Mouse (Mus musculus) thymus, postnatal 14 days (tissue): ENCODE data around the gene Unk.

Experiments
- DNase-seq: peaks from one replicate; pipeline ENCODE4 v3.0.0; 2021

Unk gene

DNA sequence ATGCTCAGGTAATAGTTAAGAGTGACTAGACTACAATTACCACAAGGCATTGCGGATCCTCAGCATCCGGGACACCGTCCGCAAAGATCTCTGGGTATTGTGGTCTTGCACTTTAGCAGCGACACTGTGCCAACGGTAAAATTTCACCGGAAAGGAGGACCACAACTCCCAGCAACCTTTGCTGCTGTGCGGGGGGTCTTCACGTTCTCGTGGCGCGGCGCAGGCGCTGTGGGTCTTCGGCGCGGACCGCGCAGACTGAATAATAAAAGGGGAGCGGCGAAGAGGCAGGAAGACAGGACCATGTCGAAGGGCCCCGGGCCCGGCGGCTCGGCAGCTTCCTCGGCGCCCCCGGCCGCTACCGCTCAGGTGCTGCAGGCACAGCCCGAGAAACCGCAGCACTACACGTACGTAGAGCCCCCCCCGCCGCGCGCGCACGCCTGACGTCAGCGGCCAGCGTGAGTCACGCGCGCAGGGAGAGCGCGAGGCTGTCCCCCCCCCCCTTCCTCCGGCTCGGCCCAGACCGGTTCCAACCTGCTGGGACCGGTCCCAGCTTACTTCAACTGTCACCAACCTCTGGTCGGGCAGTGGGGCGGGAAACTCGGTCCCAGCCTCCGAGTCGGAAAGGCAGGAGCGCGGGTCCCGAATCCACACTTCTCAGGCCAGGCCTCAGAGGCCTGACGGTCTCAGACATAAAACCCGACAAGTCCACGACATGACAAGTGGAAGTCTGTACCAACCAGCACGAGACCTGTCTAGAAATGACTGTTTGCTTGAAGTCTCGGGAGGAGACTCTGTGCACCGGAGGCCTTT, at the start of gene Unk:
Unk (plus strand) TSS at position 235 of the 810 bp plus-strand sequence.
- peak; percentile 96 for DNase-seq

DNA sequence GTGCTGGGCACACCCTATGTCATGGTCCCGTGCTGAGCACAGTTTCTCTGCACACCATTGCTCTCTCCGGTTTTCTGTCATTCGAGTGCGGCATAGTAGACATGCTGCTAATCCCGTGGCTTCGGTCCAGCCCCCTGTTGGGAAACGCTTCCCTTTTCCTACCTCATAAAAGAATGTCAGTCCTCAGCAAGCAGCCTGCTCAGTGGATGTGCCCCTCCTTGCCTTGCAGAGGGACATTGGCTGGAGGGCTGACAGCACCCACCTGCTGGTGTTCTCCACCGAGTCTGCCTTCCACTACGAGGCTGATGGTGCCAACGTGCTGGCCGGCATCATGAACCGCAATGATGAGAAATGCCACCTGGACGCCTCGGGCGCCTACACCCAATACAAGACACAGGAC, 47.6 kb upstream of the Unk start:
- DNase-seq = no peak

DNA sequence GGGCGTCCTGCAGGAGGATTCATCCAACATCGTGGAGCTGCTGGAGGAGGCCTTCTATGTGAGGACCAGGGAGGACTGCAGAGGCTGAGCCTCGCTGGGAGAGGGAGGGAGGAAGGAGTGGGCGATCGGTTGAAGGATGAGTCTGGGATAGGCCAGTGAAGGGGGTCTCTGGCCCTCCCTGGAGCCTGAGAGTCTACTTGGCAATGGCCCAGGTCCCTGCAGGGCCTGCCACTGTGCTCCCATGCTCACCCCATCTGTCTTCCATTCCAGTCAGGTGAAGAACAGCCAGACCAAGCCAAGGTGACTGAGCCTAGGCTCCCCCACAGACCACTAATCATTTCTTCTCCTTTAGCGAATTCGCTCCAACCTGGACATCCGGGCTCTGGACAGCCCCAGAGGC, 46.8 kb upstream of the Unk start:
- no peak for DNase-seq

DNA sequence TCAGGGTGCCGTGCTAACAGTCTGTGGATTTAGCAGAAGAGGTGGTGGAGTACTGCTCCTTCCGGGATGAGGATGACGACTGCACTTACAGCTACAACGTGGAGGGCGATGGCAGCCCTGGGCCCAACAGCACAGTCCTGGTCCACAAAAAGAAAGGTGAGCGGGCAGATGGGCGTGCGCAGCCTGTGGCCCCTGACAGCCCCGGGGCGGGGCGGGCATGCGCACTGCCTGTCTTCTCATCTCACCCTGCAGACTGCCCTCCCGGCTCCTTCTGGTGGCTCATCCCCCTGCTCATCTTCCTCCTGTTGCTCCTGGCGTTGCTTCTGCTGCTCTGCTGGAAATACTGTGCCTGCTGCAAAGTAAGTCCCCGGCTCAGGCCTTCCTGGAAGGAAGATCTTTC, 40.4 kb upstream of the Unk start:
- no peak for DNase-seq

DNA sequence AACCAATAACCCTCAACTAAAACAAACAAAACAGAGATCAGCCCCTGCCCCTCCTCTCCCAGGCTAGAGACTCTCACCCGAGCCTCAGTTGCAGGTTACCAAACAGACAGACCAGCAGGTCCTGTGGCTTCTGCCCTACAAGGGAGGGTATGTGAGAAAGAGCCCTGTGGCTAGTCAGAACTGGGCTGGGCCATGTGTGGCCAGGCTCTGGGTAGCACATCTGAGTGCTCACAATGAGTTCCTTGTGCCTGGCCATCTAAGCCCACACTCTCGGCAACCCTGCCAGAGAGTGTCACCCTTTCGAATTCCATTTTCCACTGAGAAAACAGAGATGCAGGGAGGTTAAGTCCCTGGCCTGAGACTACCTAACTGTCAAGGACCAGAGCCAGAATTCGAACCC, 38.0 kb upstream of the Unk start:
- DNase-seq = no peak

DNA sequence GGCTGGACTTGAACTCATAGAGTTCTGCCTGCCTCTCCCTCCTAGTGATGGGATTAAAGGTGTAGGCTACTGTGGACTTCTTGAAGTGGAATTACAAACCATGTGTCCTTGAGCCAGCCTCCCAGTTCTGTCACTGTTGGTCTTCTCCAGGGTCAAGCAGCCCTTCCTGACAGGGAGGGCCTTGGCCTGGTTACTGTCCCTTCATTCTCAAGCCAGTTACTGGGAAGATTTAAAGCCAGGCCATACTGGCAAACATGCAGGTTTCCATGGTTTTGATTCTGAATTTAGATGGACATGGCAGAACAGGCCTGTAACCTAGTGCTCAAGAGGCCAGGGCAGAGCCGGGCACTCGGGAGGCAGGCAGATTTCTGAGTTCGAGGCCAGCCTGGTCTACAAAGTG, 34.9 kb upstream of the Unk start:
- DNase-seq = no peak

DNA sequence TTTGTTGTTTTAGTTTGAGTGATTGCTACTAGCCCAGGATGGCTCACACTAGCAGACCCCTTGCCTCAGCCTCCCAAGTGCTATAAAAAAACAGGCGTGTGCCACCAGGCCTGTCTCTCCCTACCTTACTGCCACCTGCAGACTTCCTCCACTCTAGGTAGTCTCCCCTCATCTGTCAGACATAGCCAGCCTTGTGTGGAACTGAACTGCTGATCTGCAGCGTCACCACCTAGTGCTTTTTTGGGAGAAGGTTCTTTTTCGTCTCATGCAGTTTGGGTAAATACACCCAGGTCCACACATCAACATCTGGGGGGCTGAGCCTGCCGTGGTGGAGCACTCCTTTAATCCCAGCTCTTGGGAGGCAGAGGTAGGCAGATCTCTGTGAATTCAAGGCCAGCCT, 33.1 kb upstream of the Unk start:
- no peak for DNase-seq

DNA sequence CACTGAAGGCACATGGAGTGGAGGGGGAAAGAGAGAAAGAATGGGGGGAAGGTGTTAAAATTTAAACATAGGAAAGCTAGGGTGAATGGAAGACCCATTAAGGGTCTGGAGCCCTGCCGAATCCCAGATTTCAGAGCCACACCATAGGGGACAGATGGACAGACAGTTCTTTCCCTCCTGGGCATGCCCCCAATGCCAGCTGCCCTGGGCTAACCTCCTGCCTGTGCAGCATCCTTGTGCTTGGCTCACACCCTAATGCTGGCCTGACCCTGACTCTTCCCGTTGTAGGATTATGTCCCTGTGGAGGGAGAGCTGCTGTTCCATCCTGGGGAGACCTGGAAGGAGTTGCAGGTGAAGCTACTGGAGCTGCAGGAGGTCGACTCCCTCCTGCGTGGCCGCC, 32.5 kb upstream of the Unk start:
- DNase-seq = no peak

DNA sequence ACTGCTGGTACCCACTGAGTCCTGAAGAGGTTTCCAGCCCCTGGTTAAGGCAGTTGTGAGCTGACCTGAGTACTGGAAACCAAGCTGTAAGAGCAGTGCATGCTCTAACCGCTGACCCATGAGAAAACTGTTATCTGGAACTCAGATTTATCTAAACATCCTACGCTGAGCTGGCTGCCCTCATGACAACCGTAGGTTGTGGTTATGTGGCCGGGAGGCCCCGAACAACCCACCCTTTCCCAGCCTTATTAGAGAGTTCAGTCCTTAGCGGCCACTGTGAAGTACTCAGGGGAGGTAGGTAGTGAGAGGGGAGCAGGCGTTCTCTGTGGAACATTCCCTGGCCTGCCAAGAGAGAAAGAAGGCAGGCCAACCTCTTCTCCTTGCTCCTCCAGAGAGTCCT, 31.1 kb upstream of the Unk start:
- no peak for DNase-seq

DNA sequence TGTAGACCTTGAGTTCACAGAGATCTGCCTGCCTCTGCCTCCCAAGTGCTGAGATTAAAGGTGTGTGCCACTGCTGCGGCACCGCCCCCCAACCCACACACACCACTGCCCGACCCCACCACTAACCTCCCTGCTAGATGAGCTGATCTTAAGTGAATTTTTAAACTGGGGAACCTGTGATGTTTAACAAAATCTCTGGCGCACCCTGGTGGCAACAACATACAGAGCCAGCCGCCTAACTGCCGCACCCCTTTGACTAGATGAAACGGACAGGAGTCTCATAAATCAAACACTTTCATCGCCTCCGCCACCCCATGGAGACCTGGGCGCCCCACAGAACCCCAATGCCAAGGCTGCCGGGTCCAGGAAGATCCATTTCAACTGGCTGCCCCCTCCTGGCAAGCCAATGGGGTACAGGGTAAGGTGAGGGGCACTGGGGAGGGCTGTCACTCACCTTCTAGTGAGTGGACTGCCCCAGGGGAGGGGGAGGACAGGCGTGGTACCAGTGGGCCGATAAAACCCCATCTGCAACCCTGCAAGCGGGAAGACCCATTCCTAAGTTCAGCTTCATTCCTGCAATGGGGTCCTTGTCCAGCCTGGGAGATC, 30.5 kb upstream of the Unk start:
- peak; percentile 87 for DNase-seq

DNA sequence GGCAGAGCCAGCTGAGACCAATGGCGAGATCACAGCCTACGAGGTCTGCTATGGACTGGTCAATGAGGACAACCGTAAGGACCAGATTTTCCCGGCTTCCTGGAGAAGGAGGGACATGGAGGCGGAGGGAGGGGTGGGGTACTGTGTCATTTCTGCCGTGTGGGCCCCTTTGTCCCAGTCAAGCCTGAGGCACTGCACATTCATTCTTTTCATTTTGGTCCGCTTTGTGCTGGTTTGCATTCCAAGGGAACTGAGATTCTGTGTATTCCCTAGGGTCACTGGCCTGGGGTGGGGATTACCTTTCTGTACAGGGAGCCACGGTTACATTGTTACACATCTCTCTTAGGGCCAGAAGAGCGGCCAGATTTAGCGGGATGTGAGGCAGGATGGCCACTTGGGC, 29.5 kb upstream of the Unk start:
- DNase-seq = no peak

DNA sequence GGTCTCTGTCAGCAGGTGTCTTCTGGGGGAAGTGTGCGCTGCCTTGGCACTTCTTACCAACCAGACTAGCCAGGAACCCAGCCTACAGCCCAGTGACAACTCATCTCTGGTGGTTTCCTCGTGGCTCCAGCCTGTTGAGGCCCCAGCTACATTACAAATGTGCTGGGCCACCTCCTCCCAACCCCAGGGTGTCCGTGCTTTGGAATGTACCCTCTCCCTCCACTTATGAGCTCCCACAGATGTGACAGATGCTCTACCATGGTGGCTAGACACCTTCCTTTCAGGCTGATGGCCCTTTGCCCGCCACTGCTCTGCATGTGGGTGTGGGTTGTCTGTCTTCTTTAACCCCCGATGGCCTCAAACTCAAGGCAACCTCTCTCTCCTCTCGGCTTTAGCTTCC, 28.4 kb upstream of the Unk start:
- no peak for DNase-seq

DNA sequence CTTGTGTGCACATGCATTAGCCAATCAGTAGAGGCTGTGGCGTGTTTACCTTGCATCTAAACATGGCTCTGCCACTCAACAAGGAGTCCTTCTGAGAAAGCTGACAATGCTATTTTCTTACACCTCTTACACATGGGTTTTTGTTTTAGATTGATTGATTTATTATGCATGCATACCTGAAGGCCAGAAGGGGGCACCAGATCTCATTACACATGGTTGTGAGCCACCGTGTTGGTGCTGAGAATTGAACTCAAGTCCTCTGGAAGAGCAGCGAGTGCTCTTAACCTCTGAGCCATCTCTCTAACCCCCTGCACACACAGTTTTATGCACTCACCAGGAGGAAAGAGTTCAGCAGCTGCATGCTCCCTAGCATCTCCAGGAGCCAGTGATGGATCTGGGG, 27.2 kb upstream of the Unk start:
- no peak for DNase-seq

DNA sequence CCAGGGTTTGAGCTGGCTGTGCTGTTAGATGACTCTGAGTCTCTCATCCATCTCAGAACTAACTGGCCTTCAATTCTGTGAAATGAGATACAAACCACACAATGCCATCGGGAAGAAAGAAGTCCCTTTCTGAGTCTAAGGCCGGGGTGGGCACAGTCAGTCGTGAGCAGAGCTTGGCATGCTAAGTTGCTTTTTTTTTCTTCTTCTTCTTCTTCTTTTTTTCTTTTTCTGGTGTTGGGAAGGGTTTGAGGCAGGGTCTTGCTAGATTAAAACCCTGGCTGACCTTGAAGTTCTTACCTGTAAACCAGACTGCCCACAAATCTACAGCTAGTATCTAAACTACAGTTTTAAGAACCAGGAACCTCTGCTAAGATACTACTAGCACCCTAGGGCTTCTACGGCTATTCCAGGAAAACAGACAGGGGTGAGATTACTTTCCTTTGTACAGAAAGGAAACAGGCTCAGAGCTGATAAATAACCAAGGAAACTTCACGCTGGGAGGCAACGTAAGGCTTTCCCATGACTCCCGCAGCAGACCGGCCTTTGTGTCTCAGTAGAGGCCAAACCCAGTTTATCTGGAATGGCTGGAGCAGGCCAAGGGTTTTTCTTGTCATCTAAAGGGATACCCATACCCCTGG, 25.8 kb upstream of the Unk start:
- no peak for DNase-seq

DNA sequence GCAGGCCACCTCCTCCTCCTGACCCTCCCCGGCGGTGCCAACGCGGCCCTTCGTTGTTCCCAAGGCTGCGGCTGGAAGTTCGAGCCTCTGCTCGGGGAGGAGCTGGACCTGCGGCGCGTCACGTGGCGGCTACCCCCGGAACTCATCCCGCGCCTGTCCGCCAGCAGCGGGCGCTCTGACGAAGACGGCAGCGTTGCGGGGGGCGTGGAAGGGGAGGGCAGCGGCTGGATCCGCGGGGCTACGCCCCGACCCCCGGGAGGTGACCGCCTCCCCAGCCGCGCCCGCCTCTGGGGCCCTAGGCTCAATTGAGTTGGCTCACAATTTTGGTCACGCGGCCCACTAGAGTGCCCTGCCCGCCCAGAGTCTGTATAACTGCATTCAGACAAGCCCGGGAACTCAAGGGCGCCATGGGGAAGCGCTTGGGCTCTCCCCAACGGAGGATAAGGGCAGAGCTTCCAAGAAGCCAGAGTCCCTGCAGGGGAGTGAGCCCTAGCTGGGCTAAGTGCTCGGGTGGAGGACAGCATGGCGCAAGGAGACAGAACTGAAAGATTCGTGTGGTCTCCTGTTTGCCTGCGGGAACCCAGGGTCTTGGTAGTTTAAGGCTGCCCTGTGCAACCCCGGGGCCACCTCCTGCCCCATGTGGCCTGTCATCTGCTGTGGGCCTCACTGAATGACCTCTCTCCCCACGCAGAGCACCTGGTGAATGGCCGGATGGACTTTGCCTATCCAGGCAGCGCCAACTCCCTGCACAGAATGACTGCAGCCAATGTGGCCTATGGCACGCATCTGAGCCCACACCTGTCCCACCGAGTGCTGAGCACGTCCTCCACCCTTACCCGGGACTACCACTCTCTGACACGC, 25.1 kb upstream of the Unk start:
- DNase-seq = peak; percentile 84

DNA sequence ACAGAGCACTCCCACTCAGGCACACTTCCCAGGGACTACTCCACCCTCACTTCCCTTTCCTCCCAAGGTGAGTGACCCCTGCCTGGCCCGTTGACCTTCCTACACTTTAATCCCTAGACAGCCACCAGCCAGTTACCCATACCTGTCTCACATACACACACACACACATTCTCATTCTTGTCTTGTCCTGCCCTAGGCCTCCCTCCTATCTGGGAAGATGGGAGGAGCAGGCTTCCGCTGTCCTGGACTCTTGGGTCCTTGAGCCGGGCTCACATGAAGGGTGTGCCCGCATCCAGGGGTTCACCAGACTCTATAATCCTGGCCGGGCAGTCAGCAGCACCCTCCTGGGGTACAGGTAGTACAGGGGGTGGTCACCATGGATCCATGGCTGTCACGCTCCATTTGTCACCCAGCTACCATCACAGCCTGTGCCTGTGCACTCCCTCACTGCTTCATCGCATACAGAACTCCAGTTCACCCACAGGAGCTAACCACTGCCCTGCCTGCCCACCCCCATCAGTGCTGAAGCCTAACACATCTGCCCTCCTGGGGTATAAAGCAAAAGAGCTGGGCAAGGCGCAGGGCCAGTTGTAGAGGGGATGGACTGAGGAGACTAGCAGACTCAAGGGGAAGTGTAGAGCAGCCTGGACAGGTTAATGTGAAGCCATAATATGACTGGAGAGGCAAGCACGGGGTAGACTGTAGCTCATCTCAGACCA, 24.3 kb upstream of the Unk start:
- DNase-seq = no peak

DNA sequence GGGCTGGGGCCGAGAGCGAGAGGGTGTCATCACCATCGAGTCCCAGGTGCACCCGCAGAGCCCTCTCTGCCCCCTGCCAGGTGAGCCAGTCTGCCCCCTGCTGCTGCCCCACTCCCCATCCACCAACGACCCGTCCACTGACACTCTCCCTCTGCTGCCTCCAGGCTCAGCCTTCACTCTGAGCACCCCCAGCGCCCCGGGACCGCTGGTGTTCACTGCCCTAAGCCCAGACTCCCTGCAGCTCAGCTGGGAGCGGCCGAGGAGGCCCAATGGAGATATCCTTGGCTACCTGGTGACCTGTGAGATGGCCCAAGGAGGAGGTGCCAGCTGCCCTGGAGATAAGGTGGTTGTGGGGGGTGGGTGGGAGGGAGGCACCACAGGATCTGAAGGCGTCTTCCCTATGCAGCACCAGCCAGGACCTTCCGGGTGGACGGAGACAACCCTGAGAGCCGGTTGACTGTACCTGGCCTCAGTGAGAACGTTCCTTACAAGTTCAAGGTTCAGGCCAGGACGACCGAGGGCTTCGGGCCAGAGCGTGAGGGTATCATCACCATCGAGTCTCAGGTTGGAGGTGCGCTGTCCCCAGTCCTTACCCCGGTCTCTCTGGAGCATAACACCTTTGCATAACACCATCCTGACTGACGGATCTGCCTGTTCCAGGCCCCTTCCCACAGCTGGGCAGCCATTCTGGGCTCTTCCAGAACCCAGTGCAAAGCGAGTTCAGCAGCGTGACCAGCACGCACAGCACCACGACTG, 22.8 kb upstream of the Unk start:
- DNase-seq = no peak

DNA sequence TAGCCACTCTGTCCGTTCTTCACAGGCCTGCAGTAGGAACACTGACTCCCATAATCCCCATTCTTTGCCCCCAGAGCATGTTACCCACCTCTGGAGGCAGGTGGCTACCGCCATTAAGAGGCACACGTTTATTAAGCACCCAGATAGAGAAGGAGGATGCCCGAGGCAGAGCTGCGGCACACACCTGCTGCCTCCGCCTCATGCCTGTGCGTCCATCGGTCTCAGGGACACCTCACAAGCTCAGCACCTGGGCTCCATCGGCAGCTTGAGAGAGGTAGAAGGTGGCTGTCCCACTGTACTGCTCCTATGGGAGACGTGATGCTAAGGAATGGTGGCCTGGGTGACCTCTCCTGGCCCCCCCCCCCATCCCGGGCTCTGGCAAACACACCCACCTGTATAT, 21.7 kb upstream of the Unk start:
- no peak for DNase-seq

DNA sequence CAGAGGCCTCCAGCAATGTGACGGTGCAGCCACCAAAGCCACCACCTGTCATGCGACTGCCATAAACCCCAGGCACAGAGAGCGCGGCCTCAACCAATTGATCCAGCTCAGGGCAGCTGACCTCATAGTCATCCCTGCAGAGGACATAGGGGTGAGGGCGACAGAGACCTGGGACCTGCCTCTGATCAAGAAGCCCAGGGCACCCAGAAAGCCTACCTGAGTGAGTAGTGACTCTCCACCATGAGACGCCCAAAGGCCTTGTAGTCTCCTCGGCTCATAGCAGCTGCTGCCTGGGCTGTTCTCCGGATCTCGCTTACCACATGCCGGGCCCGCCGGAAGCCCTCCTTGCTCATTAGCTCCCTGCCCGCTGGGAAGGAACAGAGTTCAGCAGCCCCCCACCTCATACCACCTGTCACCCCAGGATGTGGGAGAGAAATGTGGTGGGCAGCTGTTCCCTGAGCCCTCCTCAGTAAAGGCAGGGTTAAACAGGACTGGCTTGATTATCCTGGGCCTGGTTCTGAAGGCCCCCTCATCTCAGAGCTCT, 21.2 kb upstream of the Unk start:
- no peak for DNase-seq

DNA sequence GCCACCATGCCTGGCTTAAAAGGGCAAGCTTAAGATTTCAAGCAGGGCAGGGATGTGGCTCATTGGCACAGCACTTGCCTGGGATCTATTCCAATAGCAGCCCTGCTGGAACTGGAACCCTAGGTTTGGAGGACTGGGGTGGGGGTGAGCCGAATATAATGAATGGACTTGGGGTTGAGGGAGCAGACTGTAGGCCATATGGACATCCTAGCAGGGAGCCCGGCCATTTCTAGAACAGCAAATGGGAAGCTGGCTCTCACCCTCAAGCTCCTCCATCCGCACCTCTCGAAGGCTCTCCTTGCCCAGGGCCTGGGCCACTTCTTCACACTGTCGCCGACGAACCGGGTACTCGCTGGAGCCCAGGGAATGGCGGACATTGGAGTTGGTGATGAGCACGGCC, 20.5 kb upstream of the Unk start:
- DNase-seq = no peak

DNA sequence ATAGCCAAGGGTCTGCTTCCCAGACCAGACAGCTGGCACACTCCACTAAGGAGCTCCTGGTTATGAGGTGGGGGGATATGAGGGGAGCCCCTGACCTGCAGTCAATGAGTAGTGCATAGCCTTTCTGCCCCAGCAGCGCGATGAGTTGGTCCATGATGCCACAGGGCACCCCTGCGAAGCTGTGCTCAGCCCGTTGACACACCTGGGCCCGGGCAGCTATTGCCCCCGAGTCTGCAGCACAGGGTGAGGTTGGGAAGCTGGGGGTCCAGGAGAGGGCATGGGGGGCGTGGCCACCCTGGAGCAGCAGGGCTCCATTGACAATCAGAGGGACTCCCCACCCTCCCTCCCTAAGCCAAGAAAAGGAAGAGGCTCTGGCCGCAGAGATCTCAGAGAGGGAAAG, 20.0 kb upstream of the Unk start:
- DNase-seq = no peak

DNA sequence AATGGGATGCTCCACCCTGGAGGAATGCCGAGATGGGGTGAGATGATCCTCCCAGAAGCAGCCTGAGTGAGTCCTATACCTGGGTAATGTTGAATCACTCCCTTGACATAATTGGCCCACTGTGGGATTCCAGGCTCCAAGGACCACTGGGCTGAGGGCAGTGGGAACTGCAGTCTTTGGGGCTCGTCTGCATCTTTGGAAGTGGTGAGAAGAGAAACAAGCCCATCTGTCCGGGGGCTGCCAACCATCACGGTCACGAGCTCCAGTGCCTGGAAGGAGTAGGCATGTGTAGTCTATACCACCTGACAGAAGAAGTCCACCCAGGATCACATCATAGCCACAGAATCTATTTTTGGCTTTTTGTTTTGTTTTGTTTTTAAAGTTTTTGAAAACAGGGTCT, 19.2 kb upstream of the Unk start:
- no peak for DNase-seq
